Mouse (Mus musculus) embryo, embryonic 11.5 days (tissue): ENCODE measurements around the gene Rnf31.
A peak's percentile ranks its signal among the peaks of the same experiment; 100 is the strongest.

ENCODE experiments used
- DNase-seq: peaks from one replicate; pipeline ENCODE4 v3.0.0-alpha.2; 2012; ENCODE audit warnings: low read depth, low spot score

The Rnf31 gene

GRCm38 (mm10) chr14:55577871-55578667 is 13.4 kb upstream of the Rnf31 start, which contains the start of gene Psme1:
Gene Psme1 (plus strand): TSS chr14:55578123.
- peak; percentile 56 for DNase-seq

GRCm38 (mm10) chr14:55578668-55579269 is 12.7 kb upstream of the Rnf31 start:
- DNase-seq, result no peak

GRCm38 (mm10) chr14:55579511-55580496 is 11.7 kb upstream of the Rnf31 start:
- no peak for DNase-seq

GRCm38 (mm10) chr14:55580731-55581130 is 10.8 kb upstream of the Rnf31 start:
- no peak for DNase-seq

- no peak for DNase-seq
These were observed 9.4 kb upstream of the Rnf31 start for GRCm38 (mm10) chr14:55581981-55582681.

GRCm38 (mm10) chr14:55584303-55584701 is 7.2 kb upstream of the Rnf31 start:
- DNase-seq, result no peak

- no peak for DNase-seq
These were observed 6.6 kb upstream of the Rnf31 start, which contains the start of gene Emc9 for GRCm38 (mm10) chr14:55584702-55585565. Gene Emc9 (minus strand): TSS chr14:55585302.

- DNase-seq, result no peak
These were observed 5.9 kb upstream of the Rnf31 start for GRCm38 (mm10) chr14:55585566-55585960.

- DNase-seq, result no peak
These were observed 5.4 kb upstream of the Rnf31 start for GRCm38 (mm10) chr14:55586149-55586548.

GRCm38 (mm10) chr14:55589271-55589670 is 2.2 kb upstream of the Rnf31 start:
- no peak for DNase-seq

GRCm38 (mm10) chr14:55589771-55590448 is 1.6 kb upstream of the Rnf31 start:
- DNase-seq, result no peak

GRCm38 (mm10) chr14:55590748-55591330 is 669 bp upstream of the Rnf31 start, which contains the start of gene Psme2:
Gene Psme2 (minus strand): TSS chr14:55591113.
- peak; percentile 93 for DNase-seq

GRCm38 (mm10) chr14:55592226-55592625 is 718 bp downstream of the Rnf31 start:
- DNase-seq, result no peak

GRCm38 (mm10) chr14:55596036-55596690 is 4.7 kb downstream of the Rnf31 start:
- DNase-seq, result no peak

- DNase-seq, result no peak
These were observed 7.2 kb downstream of the Rnf31 start for GRCm38 (mm10) chr14:55598521-55599390.

- DNase-seq, result no peak
These were observed 11.7 kb downstream of the Rnf31 start, which contains the start of gene Irf9 for GRCm38 (mm10) chr14:55603271-55603632. Gene Irf9 (plus strand): TSS chr14:55603571.
